7 mouse cellular contexts compared by ENCODE assay signal in the genomic region with DNA sequence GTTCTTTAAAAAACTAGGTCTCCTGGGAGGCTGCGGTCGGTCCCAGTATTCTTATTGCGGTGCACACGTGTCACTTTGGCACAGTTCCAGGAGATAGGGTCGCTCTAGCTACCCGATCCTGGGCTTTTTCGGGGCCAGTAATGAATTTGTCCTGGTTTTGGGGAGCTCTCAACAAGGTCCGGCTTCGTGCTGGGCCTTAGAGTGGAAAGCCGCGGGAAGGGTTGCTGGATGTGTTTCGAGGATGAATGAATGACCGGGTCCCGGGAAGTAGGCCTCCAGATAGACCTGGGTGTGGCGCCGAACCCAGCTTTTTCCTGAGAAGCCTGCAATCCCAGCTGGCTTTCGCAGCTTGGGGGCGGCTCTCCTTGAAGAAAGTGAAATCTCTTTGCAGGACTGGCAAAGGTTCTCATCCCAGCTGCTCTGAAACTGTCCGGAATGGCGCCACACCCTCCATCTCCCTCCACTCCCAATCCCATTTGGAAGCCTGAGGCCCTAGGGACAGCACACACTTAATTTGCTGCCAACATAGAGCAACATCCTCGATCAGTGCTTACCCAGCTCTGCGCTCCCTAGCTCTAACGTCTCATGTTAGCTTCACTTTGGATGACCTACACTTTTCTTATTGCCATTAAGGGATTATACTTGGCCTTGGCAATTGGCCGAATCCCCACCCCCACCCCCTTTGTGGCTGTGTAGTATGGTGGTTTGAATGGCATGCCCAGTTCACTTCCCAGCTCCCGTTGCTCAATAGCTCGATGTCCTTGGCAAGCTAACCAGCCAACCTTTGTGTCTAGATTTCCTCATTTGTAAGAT. TPM values are rescaled to one million over a fixed set of nuclear protein-coding genes. Genes with fewer than 3 reads are reported as not detected.
DNase-seq lines count a peak whose midpoint lies in the region; ATAC-seq and TF ChIP-seq lines count a peak whose summit lies in the region.

No protein-coding gene starts in this region.

- WGBS in bone marrow, adult 2 months: 10% methylated on average over 26 of the region's 26 CpGs
- WGBS in forebrain, embryonic 10.5 days: 17% methylated on average over 26 of the region's 26 CpGs

- no peaks in the 10 kb centered on the region for H3K9me3 ChIP-seq in forebrain, embryonic 10.5 days

- H3K27me3 ChIP-seq in forebrain, embryonic 10.5 days (ENCODE audit: poor library complexity, severe bottlenecking): no peaks in the 10 kb centered on the region

- H3K4me1 ChIP-seq in bone marrow, adult 2 months (ENCODE audit: control insufficient read depth, insufficient read depth, low read length): peaks cover 1% of the 10 kb centered on the region
- H3K4me1 ChIP-seq in forebrain, embryonic 10.5 days: peaks cover 19% of the 10 kb centered on the region

- intact Hi-C loops in heart, postnatal 10 days (cut with DNase I): loop anchor here (5.0 kb wide), 1 partner anchor 87 kb away; no protein-coding TSS in a partner anchor
- intact Hi-C loops in left cerebral cortex, postnatal 4 days (cut with DNase I): no loop called here

- DNase-seq in Muller cell, postnatal 12 days (ENCODE audit: inconsistent ontology term): peak; percentile 68
- DNase-seq in forebrain, embryonic 10.5 days (ENCODE audit: extremely low spot score, low spot score): no peak
- DNase-seq in heart, postnatal 10 days: peak; percentile 66 to 69
- DNase-seq in left cerebral cortex, postnatal 4 days: peak; percentile 23
- DNase-seq in spleen, postnatal 4 days (ENCODE audit: low spot score in 2 of 2): peak; percentile 28 to 74

- H3K27ac ChIP-seq in bone marrow, adult 2 months (ENCODE audit: control insufficient read depth, insufficient read depth, low read depth, low read length, poor library complexity): peak overlapping the region; percentile 67; the same call in 1 of the 2 replicates
- peak overlapping the region; percentile 88 for H3K27ac ChIP-seq in forebrain, embryonic 10.5 days

- no peak for TF ChIP-seq CTCF in bone marrow, adult 2 months (IDR thresholded peaks at IDR 0.05; ENCODE audit: control insufficient read depth, insufficient read depth, low read length)

- H3K36me3 ChIP-seq in forebrain, embryonic 10.5 days (replicated peaks): peaks cover 42% of the 10 kb centered on the region

- no peak for TF ChIP-seq POLR2A in bone marrow, adult 2 months (IDR thresholded peaks at IDR 0.05; ENCODE audit: borderline replicate concordance, control insufficient read depth, low read depth, low read length)

- H3K4me3 ChIP-seq in bone marrow, adult 2 months (replicated peaks; ENCODE audit: control insufficient read depth, low read depth, low read length): peak overlapping the region; percentile 96
- H3K4me3 ChIP-seq in forebrain, embryonic 10.5 days: peak overlapping the region; percentile 95

- peak; percentile 25; the same call in 1 of the 2 replicates for ATAC-seq in megakaryocyte-erythroid progenitor cell, adult 5-6 weeks (replicated peaks; ENCODE audit: low FRiP score, low TSS enrichment, poor library complexity, severe bottlenecking)

RNA-seq across cellular contexts. Expression of a gene that starts 0.8 kb away (rescaled TPM):
- 16.6 and 26.1 TPM in 2 replicates for polyA plus RNA-seq in bone marrow, adult 2 months (2011; ENCODE audit: insufficient read depth, insufficient read length, low replicate concordance, missing spikeins)
- polyA plus RNA-seq in forebrain, embryonic 10.5 days (2016; fragmentation: Nextera tagmentation; extraction: Ambion mirVana): 283 and 286 TPM in 2 replicates
- 10 to 100 TPM; 60.0 to 63.3 TPM for total RNA-seq in heart, postnatal 10 days (2021)
- total RNA-seq in left cerebral cortex, postnatal 4 days (2021): 100 to 1,000 TPM; 112 to 115 TPM
- total RNA-seq in megakaryocyte-erythroid progenitor cell, adult 5-6 weeks (2014; fragmentation: Nextera tagmentation): 97.5 and 104 TPM in 2 replicates
- total RNA-seq in megakaryocyte-erythroid progenitor cell, adult 5-6 weeks (2017): 141 and 166 TPM in 2 replicates

RNA-seq across cellular contexts. Expression of a gene that starts 23.2 kb away (rescaled TPM):
- polyA plus RNA-seq in bone marrow, adult 2 months (2011; ENCODE audit: insufficient read depth, insufficient read length, low replicate concordance, missing spikeins): 24.6 and 30.4 TPM in 2 replicates
- 135 and 142 TPM in 2 replicates for polyA plus RNA-seq in forebrain, embryonic 10.5 days (2016; fragmentation: Nextera tagmentation; extraction: Ambion mirVana)
- total RNA-seq in heart, postnatal 10 days (2021): 10 to 100 TPM; 76.6 to 77.1 TPM
- 10 to 100 TPM; 52.5 to 52.6 TPM for total RNA-seq in left cerebral cortex, postnatal 4 days (2021)
- 79.7 and 90.4 TPM in 2 replicates for total RNA-seq in megakaryocyte-erythroid progenitor cell, adult 5-6 weeks (2014; fragmentation: Nextera tagmentation)
- 31.7 and 45.3 TPM in 2 replicates for total RNA-seq in megakaryocyte-erythroid progenitor cell, adult 5-6 weeks (2017)

RNA-seq across cellular contexts. Expression of a gene that starts 23.4 kb away (rescaled TPM):
- polyA plus RNA-seq in bone marrow, adult 2 months (2011; ENCODE audit: insufficient read depth, insufficient read length, low replicate concordance, missing spikeins): 9.2 and 15.3 TPM in 2 replicates
- 69.6 and 79.1 TPM in 2 replicates for polyA plus RNA-seq in forebrain, embryonic 10.5 days (2016; fragmentation: Nextera tagmentation; extraction: Ambion mirVana)
- 1 to 10 TPM; 1.7 to 1.8 TPM for total RNA-seq in heart, postnatal 10 days (2021)
- total RNA-seq in left cerebral cortex, postnatal 4 days (2021): 1 to 10 TPM; 1.3 to 1.6 TPM
- 22.8 and 22.9 TPM in 2 replicates for total RNA-seq in megakaryocyte-erythroid progenitor cell, adult 5-6 weeks (2014; fragmentation: Nextera tagmentation)
- total RNA-seq in megakaryocyte-erythroid progenitor cell, adult 5-6 weeks (2017): 32.2 and 46.2 TPM in 2 replicates

RNA-seq across cellular contexts. Expression of a gene that starts 28.7 kb away (rescaled TPM):
- 5.9 and 13.6 TPM in 2 replicates for polyA plus RNA-seq in bone marrow, adult 2 months (2011; ENCODE audit: insufficient read depth, insufficient read length, low replicate concordance, missing spikeins)
- 3.7 TPM in 2 replicates for polyA plus RNA-seq in forebrain, embryonic 10.5 days (2016; fragmentation: Nextera tagmentation; extraction: Ambion mirVana)
- total RNA-seq in heart, postnatal 10 days (2021): 10 to 100 TPM; 44.5 to 49.6 TPM
- total RNA-seq in left cerebral cortex, postnatal 4 days (2021): 10 to 100 TPM in 1 of 2 experiments, 1 to 10 TPM in 1; 9.1 to 10.3 TPM
- total RNA-seq in megakaryocyte-erythroid progenitor cell, adult 5-6 weeks (2014; fragmentation: Nextera tagmentation): 6.9 and 10.6 TPM in 2 replicates
- total RNA-seq in megakaryocyte-erythroid progenitor cell, adult 5-6 weeks (2017): 1.0 and 2.8 TPM in 2 replicates

RNA-seq across cellular contexts. Expression of a gene that starts 46.9 kb away (rescaled TPM):
- polyA plus RNA-seq in bone marrow, adult 2 months (2011; ENCODE audit: insufficient read depth, insufficient read length, low replicate concordance, missing spikeins): 6.3 and 7.4 TPM in 2 replicates
- polyA plus RNA-seq in forebrain, embryonic 10.5 days (2016; fragmentation: Nextera tagmentation; extraction: Ambion mirVana): 14.4 and 15.2 TPM in 2 replicates
- 10 to 100 TPM; 17.1 to 18.6 TPM for total RNA-seq in heart, postnatal 10 days (2021)
- total RNA-seq in left cerebral cortex, postnatal 4 days (2021): 10 to 100 TPM; 16.2 to 18.7 TPM
- 4.8 and 5.2 TPM in 2 replicates for total RNA-seq in megakaryocyte-erythroid progenitor cell, adult 5-6 weeks (2014; fragmentation: Nextera tagmentation)
- total RNA-seq in megakaryocyte-erythroid progenitor cell, adult 5-6 weeks (2017): 3.8 and 5.0 TPM in 2 replicates

Comparison
In these comparisons a context has a peak if more than half of its experiments do, and no peak if none do; other contexts are left out.
1. RNA of a gene that starts 23.4 kb away (total RNA-seq): 22.8 to 46.2 TPM in megakaryocyte-erythroid progenitor cell, adult 5-6 weeks; 1.7 to 1.8 TPM in heart, postnatal 10 days and 1.3 to 1.6 TPM in left cerebral cortex, postnatal 4 days; every median in the first group is over 4 times any median in the second.